Mouse (Mus musculus) brain, embryonic 14.5 days (tissue): ENCODE measurements around the gene Fcgrt.

Experiments used
- CTCF ChIP-seq: fragments of 200-500 bp; IDR thresholded peaks from 2 replicates; pipeline ENCODE4 v1.5.1; 2012; ENCODE audit warnings: inconsistent platforms, mild to moderate bottlenecking, moderate library complexity, borderline replicate concordance; ENCODE audit not compliant: insufficient read depth, insufficient read length; ENCODE audit errors: extremely low read depth
- POLR2A ChIP-seq: fragments of 200-500 bp; IDR thresholded peaks from 2 replicates; pipeline ENCODE4 v1.6.1; 2012; ENCODE audit warnings: mild to moderate bottlenecking, inconsistent platforms, borderline replicate concordance; ENCODE audit not compliant: poor library complexity, insufficient read depth, insufficient read length, severe bottlenecking; ENCODE audit errors: extremely low read depth

GRCm38 (mm10) chr7:45150321-45150720, 46.7 kb upstream of the Fcgrt start:
- no peak for TF ChIP-seq POLR2A
- no peak for TF ChIP-seq CTCF
